9 mouse cellular contexts compared by ENCODE assay signal in genomic region chr10:97158561-97159395, GRCm38 (mm10).
DNase-seq lines count a peak whose midpoint lies in the region; ATAC-seq and TF ChIP-seq lines count a peak whose summit lies in the region.
"Had no signal": no experiment of that assay in that cellular context is flagged by ENCODE, and none has a peak within 500 bp of the region (broad histone marks: within the 10 kb centered on the region; RNA-seq: fewer than 3 reads in every experiment).

No protein-coding gene starts in this region.

- 0 out of 2 replicates have a peak, but pooled peaks cover 4% of the 10 kb centered on the region for H3K4me1 ChIP-seq in heart, embryonic 12.5 days (replicated peaks)
- H3K4me1 ChIP-seq in forebrain, embryonic 13.5 days: peaks cover 15% of the 10 kb centered on the region

- H3K9ac ChIP-seq in heart, embryonic 12.5 days: no peak overlapping the region
- H3K9ac ChIP-seq in forebrain, embryonic 13.5 days: no peak overlapping the region

- no peak overlapping the region for H3K4me3 ChIP-seq in heart, embryonic 12.5 days
- H3K4me3 ChIP-seq in forebrain, embryonic 13.5 days: no peak overlapping the region
- H3K4me3 ChIP-seq in gastrocnemius, adult 2 months: no peak overlapping the region

- no peaks in the 10 kb centered on the region for H3K27me3 ChIP-seq in heart, embryonic 12.5 days (replicated peaks)
- no peaks in the 10 kb centered on the region for H3K27me3 ChIP-seq in forebrain, embryonic 13.5 days

- 56% methylated on average over 10 of the region's 11 CpGs for WGBS in heart, embryonic 12.5 days
- 27% methylated on average over 10 of the region's 11 CpGs for WGBS in forebrain, embryonic 13.5 days
- 32% methylated on average over 11 of the region's 11 CpGs for WGBS in large intestine, adult 2 months

- H3K27ac ChIP-seq in heart, embryonic 12.5 days (ENCODE audit: poor library complexity, severe bottlenecking): no peak overlapping the region; the same call in 1 of the 2 replicates
- H3K27ac ChIP-seq in forebrain, embryonic 13.5 days: peak overlapping the region; percentile 31; the same call in 1 of the 2 replicates
- H3K27ac ChIP-seq in gastrocnemius, adult 2 months: no peak overlapping the region
- H3K27ac ChIP-seq: stomach, postnatal 0 days had no signal

- intact Hi-C loops in heart, postnatal 10 days (cut with DNase I): no loop called here
- intact Hi-C loops in gastrocnemius, adult 2 months (cut with DNase I): loop anchor here (10.0 kb wide), 1 partner anchor 944 kb away; no protein-coding TSS in a partner anchor

- DNase-seq in heart, postnatal 10 days: no peak
- DNase-seq in R1 (ENCODE audit: low read depth, low spot score): peak; percentile 3
- DNase-seq in large intestine, adult 2 months (ENCODE audit: low read depth, low spot score): peak; percentile 55
- DNase-seq in gastrocnemius, adult 2 months: no peak
- DNase-seq in heart, adult 8-10 months (ENCODE audit: low spot score): no peak
- no peak for DNase-seq in embryo, embryonic 11 days

- no peak overlapping the region for H3K4me2 ChIP-seq in heart, embryonic 12.5 days
- H3K4me2 ChIP-seq in forebrain, embryonic 13.5 days: peak overlapping the region; percentile 5; the same call in 1 of the 2 replicates

- H3K9me3 ChIP-seq in heart, embryonic 12.5 days (replicated peaks): no peaks in the 10 kb centered on the region
- H3K9me3 ChIP-seq in forebrain, embryonic 13.5 days (replicated peaks): no peaks in the 10 kb centered on the region

- peak; percentile 71 for ATAC-seq in heart, embryonic 12.5 days (ENCODE audit: insufficient number of reproducible peaks, low FRiP score)
- ATAC-seq in forebrain, embryonic 13.5 days: peak; percentile 34; the same call in 1 of the 2 replicates

- H3K36me3 ChIP-seq in heart, embryonic 12.5 days: no peaks in the 10 kb centered on the region
- H3K36me3 ChIP-seq in forebrain, embryonic 13.5 days (ENCODE audit: poor library complexity, severe bottlenecking): no peaks in the 10 kb centered on the region

- TF ChIP-seq CTCF in gastrocnemius, adult 2 months (IDR thresholded peaks at IDR 0.05): no peak

Comparison
In these comparisons a context has a peak if more than half of its experiments do, and no peak if none do; other contexts are left out.
1. DNase-seq: peak in R1 (single experiment) and large intestine, adult 2 months (single experiment); none in heart, postnatal 10 days (0 of 2), gastrocnemius, adult 2 months (single experiment), heart, adult 8-10 months (single experiment) and embryo, embryonic 11 days (single experiment).